Mouse (Mus musculus): ENCODE measurements around the gene Rdh9. TPM values are rescaled to one million over a fixed set of nuclear protein-coding genes. Genes with fewer than 3 reads are reported as not detected.

Gene Rdh9
- total and polyA plus RNA-seq, 3 experiments = 0.04 TPM; not detected in 2

- TF ChIP-seq USF2 (IDR thresholded peaks at IDR 0.05; ENCODE audit: borderline replicate concordance in 1 of 2, insufficient read depth in 1 of 2, low read depth in 1 of 2, low read length in 2 of 2) (no peak), SIN3A (IDR thresholded peaks at IDR 0.05; ENCODE audit: low read length) (peak; percentile 90)
Observed at GRCm38 (mm10) chr10:127736916-127737315, 39.3 kb upstream of the Rdh9 start (continued).

- peak overlapping the region; percentile 49 for H3K9ac ChIP-seq (ENCODE audit: control insufficient read depth, low read depth, low read length, poor library complexity, severe bottlenecking)
- H3K27me3 ChIP-seq (ENCODE audit: control insufficient read depth in 1 of 2, insufficient read depth in 2 of 2, low read length in 2 of 2) = no peaks in the 10 kb centered on the region
- H3K4me3 ChIP-seq (ENCODE audit: control insufficient read depth in 1 of 2, insufficient read depth in 1 of 2, low read depth in 2 of 2, low read length in 2 of 2) = peak overlapping the region; percentile 32
- peaks cover 0 to 23% of the 10 kb centered on the region in 2 experiments; a peak in 2 of 4 replicates for H3K36me3 ChIP-seq (ENCODE audit: control insufficient read depth in 1 of 2, insufficient read depth in 2 of 2, low read length in 2 of 2)
- DNase-seq (ENCODE audit: low read depth, low spot score) = peak; percentile 54
- TF ChIP-seq ZC3H11A (IDR thresholded peaks at IDR 0.05; ENCODE audit: low read depth, low read length) (no peak), MAZ (IDR thresholded peaks at IDR 0.05; ENCODE audit: low read depth, low read length) (no peak), USF2 (IDR thresholded peaks at IDR 0.05; ENCODE audit: borderline replicate concordance in 1 of 2, insufficient read depth in 1 of 2, low read depth in 1 of 2, low read length in 2 of 2) (no peak), GATA1 (IDR thresholded peaks at IDR 0.05; ENCODE audit: low read depth, low read length) (no peak)
- peaks cover 9% of the 10 kb centered on the region for H3K79me2 ChIP-seq (ENCODE audit: control insufficient read depth, insufficient read depth, low read length, poor library complexity)
- H3K27ac ChIP-seq (ENCODE audit: control insufficient read depth, low read depth, low read length) = peak overlapping the region; percentile 89
- no peaks in the 10 kb centered on the region for H3K9me3 ChIP-seq (replicated peaks; ENCODE audit: insufficient read depth, low read length)
- H3K4me1 ChIP-seq (ENCODE audit: control insufficient read depth in 1 of 2, insufficient read depth in 2 of 2, low read length in 2 of 2) = peaks cover 5 to 23% of the 10 kb centered on the region in 2 experiments; a peak in 3 of 4 replicates
Observed at GRCm38 (mm10) chr10:127737552-127737951, 38.6 kb upstream of the Rdh9 start.

- Histone ChIP-seq H3K27ac (ENCODE audit: control insufficient read depth, low read depth, low read length) (peak overlapping the region; percentile 61), H3K27me3 (ENCODE audit: control insufficient read depth in 1 of 2, insufficient read depth in 2 of 2, low read length in 2 of 2) (no peaks in the 10 kb centered on the region), H3K4me1 (ENCODE audit: control insufficient read depth in 1 of 2, insufficient read depth in 2 of 2, low read length in 2 of 2) (peaks cover 5 to 23% of the 10 kb centered on the region in 2 experiments; a peak in 3 of 4 replicates), H3K4me3 (ENCODE audit: control insufficient read depth in 1 of 2, insufficient read depth in 1 of 2, low read depth in 2 of 2, low read length in 2 of 2) (peak overlapping the region; percentile 25 to 58), H3K9ac (ENCODE audit: control insufficient read depth, low read depth, low read length, poor library complexity, severe bottlenecking) (peak overlapping the region; percentile 22), H3K9me3 (replicated peaks; ENCODE audit: insufficient read depth, low read length) (no peaks in the 10 kb centered on the region), H3K36me3 (ENCODE audit: control insufficient read depth in 1 of 2, insufficient read depth in 2 of 2, low read length in 2 of 2) (peaks cover 0 to 23% of the 10 kb centered on the region in 2 experiments; a peak in 2 of 4 replicates), H3K79me2 (ENCODE audit: control insufficient read depth, insufficient read depth, low read length, poor library complexity) (peaks cover 9% of the 10 kb centered on the region)
- DNase-seq (ENCODE audit: low read depth, low spot score) = peak; percentile 86
- TF ChIP-seq HCFC1 (IDR thresholded peaks at IDR 0.05; ENCODE audit: low read depth, low read length) (no peak), USF1 (IDR thresholded peaks at IDR 0.05; ENCODE audit: low read depth, low read length) (no peak), MAZ (IDR thresholded peaks at IDR 0.05; ENCODE audit: low read depth, low read length) (no peak), RAD21 (IDR thresholded peaks at IDR 0.05; ENCODE audit: low read depth, low read length) (peak; percentile 10), USF2 (IDR thresholded peaks at IDR 0.05; ENCODE audit: borderline replicate concordance in 1 of 2, insufficient read depth in 1 of 2, low read depth in 1 of 2, low read length in 2 of 2) (no peak), MEF2A (IDR thresholded peaks at IDR 0.05; ENCODE audit: extremely low read depth, insufficient replicate concordance, low read depth, low read length, poor library complexity, severe bottlenecking) (no peak), CHD1 (IDR thresholded peaks at IDR 0.05; ENCODE audit: low read depth, low read length) (no peak), ZMIZ1 (IDR thresholded peaks at IDR 0.05; ENCODE audit: low read depth, low read length) (no peak), MYB (IDR thresholded peaks at IDR 0.05; ENCODE audit: low read depth, low read length) (no peak), POLR2AphosphoS2 (IDR thresholded peaks at IDR 0.05; ENCODE audit: low read length) (no peak), NRF1 (IDR thresholded peaks at IDR 0.05; ENCODE audit: insufficient read depth, low read depth, low read length, poor library complexity, severe bottlenecking) (no peak), MAFK (IDR thresholded peaks at IDR 0.05; ENCODE audit: borderline replicate concordance, low read depth, low read length) (no peak), BHLHE40 (IDR thresholded peaks at IDR 0.05; ENCODE audit: borderline replicate concordance, low read depth, low read length) (peak; percentile 69; the same call in 1 of the 2 replicates), GATA1 (IDR thresholded peaks at IDR 0.05; ENCODE audit: low read depth, low read length) (peak; percentile 71), MAX (IDR thresholded peaks at IDR 0.05; ENCODE audit: low read length) (no peak), TAL1 (IDR thresholded peaks at IDR 0.05; ENCODE audit: low read length) (peak; percentile 49), GABPA (IDR thresholded peaks at IDR 0.05; ENCODE audit: low read depth, low read length) (no peak), POLR2AphosphoS5 (IDR thresholded peaks at IDR 0.05; ENCODE audit: borderline replicate concordance, low read depth, low read length) (no peak), ZNF384 (IDR thresholded peaks at IDR 0.05; ENCODE audit: low read depth, low read length) (no peak), ZC3H11A (IDR thresholded peaks at IDR 0.05; ENCODE audit: low read depth, low read length) (no peak), POLR2A (IDR thresholded peaks at IDR 0.05; ENCODE audit: control insufficient read depth in 1 of 2, insufficient read depth in 1 of 2, low read depth in 1 of 2, low read length in 2 of 2, poor library complexity in 1 of 2) (no peak), RCOR1 (IDR thresholded peaks at IDR 0.05; ENCODE audit: low read depth, low read length) (0 out of 2 replicates have a peak, but pooled peaks have one; percentile 10), ZKSCAN1 (IDR thresholded peaks at IDR 0.05; ENCODE audit: low read depth, low read length) (no peak), TBP (IDR thresholded peaks at IDR 0.05; ENCODE audit: low read depth, low read length) (peak; percentile 39; the same call in 1 of the 2 replicates), MYC (IDR thresholded peaks at IDR 0.05; ENCODE audit: low read depth, low read length) (no peak)
Observed at GRCm38 (mm10) chr10:127738151-127738882, 37.9 kb upstream of the Rdh9 start.

Measured in MEL (cell line).